Mouse (Mus musculus) frontal cortex, postnatal 25 days (tissue): Measurements from ENCODE around the gene Wdfy2.
"Not testable (repeated sequence)": the region's sequence is repeated elsewhere in the genome, so short reads cannot be mapped to it uniquely, and the experiment has no call there.

Experiments
- DNase-seq, 2 experiments: peaks; one replicate each; pipeline ENCODE4 v3.0.0; 2022; ENCODE audit warnings: low spot score in 2 of 2

Wdfy2 gene

DNA sequence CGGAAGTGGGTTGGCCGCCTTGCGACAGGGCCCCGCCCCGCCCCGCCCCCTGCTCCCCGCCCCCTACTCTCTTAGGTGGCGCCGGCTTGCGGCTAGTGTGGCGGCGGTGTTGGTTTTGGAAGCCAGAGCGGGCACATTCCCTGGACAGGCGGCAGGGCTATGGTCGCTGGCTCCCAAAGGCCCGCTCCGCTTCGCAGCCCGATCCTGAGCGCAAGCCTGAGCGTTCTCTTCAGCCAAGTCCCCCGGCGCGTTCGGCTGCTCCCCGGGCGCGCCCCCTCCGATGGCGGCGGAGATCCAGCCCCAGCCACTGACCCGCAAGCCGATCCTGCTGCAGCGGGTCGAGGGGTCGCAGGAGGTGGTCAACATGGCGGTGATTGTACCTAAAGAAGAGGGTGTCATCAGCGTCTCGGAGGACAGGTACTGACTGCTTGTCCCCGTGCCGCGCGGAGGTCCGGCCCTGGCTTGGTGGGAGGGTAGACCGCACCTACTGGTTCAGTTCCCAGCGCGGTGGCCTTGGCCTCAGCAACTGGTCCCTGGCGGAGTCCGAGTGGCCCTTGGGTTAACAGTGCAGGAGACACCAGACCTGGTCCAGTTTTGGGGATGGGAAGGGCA lies at the start of gene Wdfy2:
TSS of gene Wdfy2 (plus strand) at position 38 of the 612 bp plus-strand sequence.
- DNase-seq: peak in 1 of 2 experiments; percentile 32

- DNase-seq: no peak
Observed at GRCm38 (mm10) chr14:62789282-62789681, 48.2 kb upstream of the Wdfy2 start.

DNA sequence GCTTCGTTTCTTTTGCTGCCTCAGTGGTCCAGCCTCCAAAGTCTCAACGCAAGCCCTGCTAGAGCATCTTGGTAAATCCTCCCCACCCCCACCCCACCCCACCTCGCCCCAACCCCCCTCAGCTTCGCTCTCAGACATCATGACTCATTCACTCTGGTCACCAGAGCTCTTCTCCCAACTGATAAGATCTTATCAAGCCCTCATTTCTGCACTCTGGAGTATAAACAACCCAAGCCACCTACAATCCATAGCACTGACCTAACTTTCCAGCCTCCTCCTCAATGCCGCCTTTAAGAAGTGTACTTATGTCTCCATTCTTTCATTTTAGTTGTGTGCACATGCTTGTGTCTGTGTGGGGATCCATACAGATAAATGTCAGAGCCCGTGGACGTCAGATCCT lies 41.8 kb upstream of the Wdfy2 start:
- no peak for DNase-seq

DNA sequence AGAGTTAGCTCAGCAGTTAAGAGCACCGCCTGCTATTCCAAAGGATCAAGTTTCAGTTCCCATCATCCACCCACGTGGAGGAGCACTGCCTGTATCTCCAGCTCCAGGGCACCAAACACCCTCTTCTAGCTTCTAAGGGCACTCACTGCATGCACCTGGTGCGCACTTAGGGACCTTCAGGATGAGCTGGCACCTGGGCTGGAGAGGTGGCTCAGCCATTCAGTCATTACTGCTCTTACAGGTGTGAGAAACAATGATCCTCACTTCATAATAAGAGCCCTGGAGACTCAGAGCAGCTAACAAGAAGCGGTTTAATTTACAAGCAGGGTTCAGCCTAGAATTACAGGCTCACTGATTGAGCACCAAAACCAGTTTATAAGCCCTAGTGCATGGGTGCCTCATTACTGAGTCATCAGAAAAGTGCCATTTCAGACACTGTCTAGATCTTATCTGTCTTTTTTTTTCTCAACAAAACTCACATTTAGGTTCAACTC lies 38.8 kb upstream of the Wdfy2 start:
- no peak for DNase-seq

DNA sequence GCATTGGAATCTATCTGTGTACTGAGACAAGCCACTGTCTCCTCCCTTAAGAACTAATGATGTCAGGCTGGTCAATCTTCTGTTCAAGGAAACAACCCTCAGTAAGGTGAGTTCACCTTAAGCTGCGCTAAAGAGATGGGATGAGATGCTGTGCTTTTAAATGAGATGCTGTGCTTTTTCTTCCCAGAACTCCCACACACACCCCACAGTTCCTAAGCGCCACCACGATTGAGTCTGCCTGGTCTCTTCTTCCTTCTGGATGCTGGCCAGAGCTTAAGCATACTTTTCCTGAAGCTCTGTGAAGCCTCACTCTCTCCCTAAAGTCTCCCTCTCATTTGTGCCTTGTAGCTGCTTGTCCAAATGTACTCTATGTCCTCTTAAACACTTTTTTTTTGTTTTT lies 36.7 kb upstream of the Wdfy2 start:
- peak in 1 of 2 experiments; percentile 19 for DNase-seq

DNA sequence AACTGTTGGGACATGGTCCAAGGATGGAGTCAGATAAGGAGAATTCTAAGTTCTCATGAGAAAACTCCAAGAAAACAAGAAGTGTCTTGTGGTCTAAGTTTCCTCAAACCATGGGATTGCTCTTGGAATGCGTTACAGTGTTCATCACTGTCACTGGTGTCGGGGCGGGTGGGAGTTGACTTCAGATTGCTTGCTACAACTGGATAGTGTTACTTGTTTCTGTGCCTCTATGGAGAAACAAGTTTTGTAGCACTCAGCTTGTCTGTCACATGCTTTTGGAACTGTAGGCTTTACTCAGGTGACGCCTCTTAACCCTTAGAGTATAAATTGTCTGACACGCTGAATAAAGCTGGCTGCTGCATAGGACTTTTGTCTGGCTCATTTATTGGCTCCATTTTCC lies 34.3 kb upstream of the Wdfy2 start:
- DNase-seq: no peak

GRCm38 (mm10) chr14:62806921-62807320 lies 30.6 kb upstream of the Wdfy2 start:
- DNase-seq: no peak

- no peak for DNase-seq
Observed at GRCm38 (mm10) chr14:62808661-62809523, 28.6 kb upstream of the Wdfy2 start.

- no peak for DNase-seq
Observed at GRCm38 (mm10) chr14:62812765-62813164, 24.7 kb upstream of the Wdfy2 start.

- DNase-seq: no peak
Observed at GRCm38 (mm10) chr14:62814567-62814966, 22.9 kb upstream of the Wdfy2 start.

- no peak for DNase-seq
Observed at GRCm38 (mm10) chr14:62816827-62817226, 20.7 kb upstream of the Wdfy2 start.

DNA sequence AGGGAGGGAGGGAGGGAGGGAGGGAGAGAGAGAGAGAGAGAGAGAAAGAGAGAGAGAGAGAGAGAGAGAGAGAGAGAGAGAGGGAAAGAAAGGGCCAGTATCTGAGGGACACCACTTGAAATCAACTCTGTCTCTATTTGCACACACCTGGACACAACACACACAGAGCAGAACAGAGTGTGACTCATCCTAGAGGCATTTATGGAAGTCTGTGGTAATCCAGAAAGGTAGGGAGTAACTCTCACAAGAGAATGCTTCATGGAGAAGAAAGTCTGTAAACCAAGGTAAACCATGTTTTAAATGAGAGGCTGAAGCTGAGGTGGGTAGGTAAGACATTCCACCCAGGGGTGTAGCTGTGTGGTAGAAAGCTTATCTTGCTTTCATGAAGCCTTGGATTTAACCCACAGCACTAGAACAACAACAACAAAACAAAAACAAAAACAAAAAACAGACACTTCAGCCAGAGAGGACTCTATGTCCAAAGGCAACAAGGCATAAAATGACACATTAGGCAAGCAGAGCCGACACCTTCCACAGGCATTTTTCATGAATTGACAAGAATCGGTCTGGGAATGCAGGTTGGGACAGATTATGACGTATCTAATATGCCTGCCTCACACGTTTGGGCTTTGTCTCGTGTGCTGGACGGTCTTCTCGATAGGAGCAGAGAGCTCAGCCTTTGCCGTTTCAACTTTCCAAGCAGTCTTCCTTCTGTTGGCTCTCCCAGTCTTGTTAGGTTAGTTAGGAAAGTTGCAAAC lies 11.7 kb upstream of the Wdfy2 start:
- DNase-seq: no peak

DNA sequence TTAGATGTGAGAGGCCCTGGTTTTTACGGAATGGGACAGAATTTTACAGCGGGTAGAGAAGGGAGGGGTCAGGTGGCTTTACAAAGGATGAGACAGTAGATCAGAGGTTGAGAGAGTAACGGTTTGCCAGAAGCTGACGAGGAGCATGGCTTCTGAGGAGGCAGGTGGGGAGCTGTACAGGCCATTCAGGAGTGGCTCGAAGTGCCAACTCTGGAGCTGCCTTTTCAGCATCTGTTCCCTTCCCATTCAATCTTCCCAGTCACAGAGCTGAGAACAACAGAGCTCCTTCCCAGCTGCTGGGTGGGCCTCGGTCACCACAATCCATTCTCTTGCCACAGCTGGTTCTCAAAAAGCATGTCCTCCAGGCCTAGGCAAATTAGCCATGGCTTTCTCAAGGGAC lies 8.2 kb upstream of the Wdfy2 start:
- DNase-seq: no peak

DNA sequence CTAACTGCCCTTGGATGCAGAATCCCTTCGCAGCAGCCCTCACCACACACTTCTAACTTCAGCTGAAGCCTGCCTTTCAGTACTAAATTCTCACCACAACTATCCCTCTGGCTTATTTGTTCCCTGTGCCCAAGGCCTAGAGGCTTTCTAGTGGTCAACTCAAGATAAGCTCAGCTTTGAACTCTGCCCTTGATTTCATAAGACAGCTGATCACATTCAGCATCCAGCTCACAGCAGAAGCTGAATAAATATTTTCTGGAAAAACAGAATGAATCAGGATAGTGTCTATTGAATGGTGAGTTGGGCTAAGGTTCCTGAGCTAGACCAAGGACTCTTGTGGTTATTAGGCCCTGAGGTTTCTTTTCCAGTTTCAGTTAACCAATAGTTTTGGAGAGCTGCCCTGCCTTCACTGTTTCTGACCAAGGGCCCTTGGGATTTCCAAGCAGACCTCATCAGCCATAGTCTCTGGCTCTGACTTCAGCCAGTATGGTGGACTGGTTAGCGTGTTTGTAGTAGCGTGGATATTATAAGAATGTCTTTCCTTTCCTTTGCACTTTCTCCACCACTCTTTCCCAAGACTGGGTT lies 5.7 kb upstream of the Wdfy2 start:
- DNase-seq: no peak

- no peak for DNase-seq
Observed at GRCm38 (mm10) chr14:62833036-62833435, 4.4 kb upstream of the Wdfy2 start.

- DNase-seq: no peak
Observed at GRCm38 (mm10) chr14:62833541-62833940, 3.9 kb upstream of the Wdfy2 start.

DNA sequence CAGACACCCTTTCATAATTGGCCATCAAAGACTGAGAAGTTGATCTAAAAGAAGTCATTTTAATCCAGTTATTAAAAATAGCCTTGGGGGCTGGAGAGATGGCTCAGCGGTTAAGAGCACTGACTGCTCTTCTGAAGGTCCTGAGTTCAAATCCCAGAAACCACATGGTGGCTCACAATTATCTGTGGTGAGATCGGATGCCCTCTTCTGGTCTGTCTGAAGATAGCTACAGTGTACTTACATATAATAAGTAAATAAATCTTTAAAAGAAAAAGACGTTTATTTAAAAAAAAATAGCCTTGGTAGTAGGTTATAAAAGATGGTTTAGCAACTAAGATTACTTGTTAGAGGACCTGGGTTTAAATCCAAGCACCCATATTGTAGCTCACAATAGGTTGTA lies 1.7 kb upstream of the Wdfy2 start:
- DNase-seq: not testable (repeated sequence)

- peak; percentile 91 to 96 for DNase-seq
Observed at GRCm38 (mm10) chr14:62836926-62837640, 395 bp upstream of the Wdfy2 start.

DNA sequence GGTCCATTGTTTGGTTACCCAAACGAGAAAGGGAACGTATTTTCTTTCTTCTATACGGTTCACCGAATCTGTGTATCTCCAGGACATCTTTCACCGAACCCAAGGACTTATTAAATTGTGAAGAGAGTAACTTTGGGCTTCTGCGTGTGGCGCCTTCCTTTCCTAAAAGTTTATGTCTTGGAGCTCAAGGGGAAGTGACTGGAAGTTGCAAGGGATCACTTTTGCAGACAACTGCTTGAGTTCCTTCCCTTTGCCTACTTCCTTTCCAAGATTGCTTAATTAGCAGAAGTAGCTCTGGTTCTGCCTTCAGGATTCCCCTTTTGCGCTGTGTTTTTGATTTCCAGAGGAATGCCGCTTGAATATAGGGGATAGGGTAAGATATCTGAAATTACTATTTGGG lies 858 bp downstream of the Wdfy2 start:
- DNase-seq: no peak

DNA sequence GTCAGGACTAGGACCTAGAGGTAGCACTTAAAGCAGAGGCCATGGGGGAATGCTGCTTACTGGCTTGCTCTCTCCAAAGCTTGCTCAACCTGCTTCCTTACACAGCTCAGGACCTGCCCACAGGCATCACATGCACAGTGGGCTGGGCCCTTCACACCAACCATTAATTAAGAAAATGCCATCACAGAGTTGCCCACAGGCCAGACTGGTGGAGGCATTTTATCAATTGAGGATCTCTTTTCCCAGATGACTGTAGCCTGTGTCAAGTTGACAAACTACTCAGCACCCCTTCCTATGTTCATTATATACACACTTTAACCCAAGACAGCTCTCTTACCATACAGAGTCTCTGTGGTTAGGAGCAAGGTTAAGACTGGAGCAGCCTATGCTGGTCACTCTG lies 4.2 kb downstream of the Wdfy2 start:
- DNase-seq: no peak

- DNase-seq: no peak
Observed at GRCm38 (mm10) chr14:62842495-62842894, 5.0 kb downstream of the Wdfy2 start.
